Mouse (Mus musculus) pancreas, adult 10 weeks (tissue): ENCODE measurements around the gene Gm7978. TPM values are rescaled to one million over a fixed set of nuclear protein-coding genes. Genes with fewer than 3 reads are reported as not detected.

Experiments used
- polyA plus RNA-seq: library from polyadenylated mRNA; stranded (reverse); fragments of 350-450 nt; fragmentation: Illumina TruSeq; extraction: RNeasy Lipid Tissue Mini Kit (QIAGEN cat#74804); gene quantifications from one replicate; pipeline ENCODE4 v1.2.3, GENCODE M21; 2015; ENCODE audit warnings: low read depth, low replicate concordance; ENCODE audit not compliant: insufficient read depth

Gm7978 gene
- polyA plus RNA-seq = not detected

DNA sequence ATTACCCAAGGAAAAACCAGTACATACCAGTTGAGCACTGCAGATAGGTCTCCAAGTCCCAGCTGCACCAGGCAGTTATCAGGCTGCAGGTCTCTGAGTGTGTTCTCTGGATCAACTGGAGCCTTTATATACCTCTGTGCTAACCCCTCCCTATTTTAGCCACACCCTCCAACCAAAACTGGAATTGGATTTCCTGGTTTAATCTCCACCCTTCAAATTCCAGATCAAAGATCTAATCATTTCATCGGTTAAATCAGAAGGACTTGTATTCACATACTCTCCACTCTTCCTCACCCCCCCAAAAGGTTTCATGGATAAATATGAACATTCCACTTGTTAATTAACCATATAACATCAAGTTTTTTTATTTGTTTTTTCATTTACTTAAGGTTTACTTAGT lies at the start of gene Gm7978:
TSS of gene Gm7978 (minus strand) at position 101 of the 400 bp plus-strand sequence.

GRCm38 (mm10) chr5:95775690-95776089 lies 39.7 kb upstream of the Gm7978 start, which contains the start of gene E330014E10Rik:
E330014E10Rik (plus strand) TSS chr5:95775990.

GRCm38 (mm10) chr5:95741714-95742113 lies 5.7 kb upstream of the Gm7978 start, which contains the start of gene Gm7982:
Gm7982 (plus strand) TSS chr5:95742014.

Other genes starting within 250 kb of the Gm7978 start
- not detected for gene Gm3286, start 225.4 kb downstream of the Gm7978 start, polyA plus RNA-seq
- gene Gm7971, start 141.3 kb downstream of the Gm7978 start, polyA plus RNA-seq = not detected
- gene Gm7982, start 5.8 kb upstream of the Gm7978 start, polyA plus RNA-seq = not detected
- not detected for gene E330014E10Rik, start 39.8 kb upstream of the Gm7978 start, polyA plus RNA-seq
- 8.3 TPM for gene Cxcl13, start 220.8 kb upstream of the Gm7978 start, polyA plus RNA-seq